Mouse (Mus musculus) layer of hippocampus, postnatal 10 days (tissue): ENCODE measurements at regions not wholly inside any gene's neighbourhood (a gene's known extent, or its start where the extent isn't known, plus 50 kb on each side); places are given as distances from the start of the nearest gene placed in this dataset.

Experiments used
- DNase-seq, 2 experiments: peaks; one replicate each; pipeline ENCODE4 v3.0.0; 2021; ENCODE audit warnings: low spot score in 2 of 2

DNA sequence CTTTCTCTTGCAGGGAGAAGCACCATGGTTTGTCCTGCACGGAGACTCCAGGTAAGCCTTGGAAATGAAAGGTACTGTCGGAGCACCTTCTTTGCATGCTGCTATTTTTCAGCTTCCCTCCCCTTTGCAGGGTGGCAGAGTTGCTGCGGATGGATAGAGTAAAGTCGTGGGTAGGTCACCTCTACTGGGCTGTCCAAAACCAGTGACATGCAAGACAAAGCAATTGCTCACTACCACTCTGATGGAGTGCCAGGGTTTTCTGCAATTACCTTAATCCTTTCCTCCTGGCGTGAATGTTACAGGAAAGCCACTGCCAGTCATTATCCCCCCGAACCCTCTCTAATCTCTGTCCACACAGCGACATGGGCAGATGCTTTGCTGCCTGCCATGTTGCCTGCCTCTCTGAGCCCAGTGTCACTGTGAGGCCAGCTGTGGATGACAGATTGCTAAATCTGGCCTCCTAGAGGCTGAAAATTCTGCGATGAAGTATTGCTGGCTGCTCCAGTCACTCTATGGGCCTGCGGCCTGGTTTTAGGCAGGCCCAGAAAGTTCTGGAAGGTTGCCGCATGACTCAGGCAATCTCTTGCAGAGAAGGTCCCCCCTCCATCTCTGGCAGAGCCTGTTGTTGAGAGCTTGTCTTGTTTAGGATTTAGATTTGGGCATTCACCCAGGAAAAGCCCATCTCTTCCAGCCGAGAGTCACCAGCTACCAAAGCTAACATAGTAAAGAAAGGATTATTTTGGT is 54.1 kb upstream of the Sod3 start:
- peak; percentile 52 to 63 for DNase-seq

DNA sequence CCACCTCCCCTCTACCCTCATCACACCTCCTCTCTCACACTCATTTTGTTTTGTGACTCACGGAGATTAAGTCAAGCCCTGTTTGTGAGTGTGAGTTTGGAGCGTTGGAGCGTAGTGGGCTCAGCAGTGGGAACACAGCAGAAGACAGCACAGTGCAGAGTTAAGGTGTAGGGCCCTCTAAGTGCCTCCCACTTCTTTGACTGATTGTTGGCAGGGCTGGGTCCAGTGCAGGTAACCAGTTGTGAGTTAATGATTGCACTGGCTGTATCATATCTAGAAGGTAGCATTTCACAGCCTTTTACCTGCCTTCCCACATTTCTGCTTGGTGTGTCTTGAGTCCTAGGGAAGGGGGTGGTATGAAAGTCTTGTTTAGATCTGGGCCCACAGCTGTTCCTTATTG is 67.3 kb upstream of the Sod3 start:
- no peak for DNase-seq

DNA sequence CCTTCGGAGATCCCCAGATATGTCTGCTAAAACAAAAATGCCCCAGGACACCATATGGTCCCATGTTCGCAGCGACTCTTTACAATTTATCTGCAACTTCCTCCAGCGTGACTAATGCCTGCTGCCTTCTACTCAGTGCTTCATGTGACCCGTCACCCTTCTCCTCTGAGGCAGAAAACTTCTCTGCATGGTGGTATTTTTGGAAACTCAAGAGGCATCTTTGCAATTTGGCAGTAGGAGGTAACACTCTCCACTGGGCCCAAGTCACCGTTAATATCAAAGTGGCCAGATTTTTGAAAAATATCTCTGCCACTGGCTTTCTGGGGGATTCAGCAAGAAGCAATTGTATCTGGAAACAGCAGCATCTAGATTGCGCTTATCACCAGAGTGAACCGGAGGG is 69.1 kb upstream of the Sod3 start:
- no peak for DNase-seq

DNA sequence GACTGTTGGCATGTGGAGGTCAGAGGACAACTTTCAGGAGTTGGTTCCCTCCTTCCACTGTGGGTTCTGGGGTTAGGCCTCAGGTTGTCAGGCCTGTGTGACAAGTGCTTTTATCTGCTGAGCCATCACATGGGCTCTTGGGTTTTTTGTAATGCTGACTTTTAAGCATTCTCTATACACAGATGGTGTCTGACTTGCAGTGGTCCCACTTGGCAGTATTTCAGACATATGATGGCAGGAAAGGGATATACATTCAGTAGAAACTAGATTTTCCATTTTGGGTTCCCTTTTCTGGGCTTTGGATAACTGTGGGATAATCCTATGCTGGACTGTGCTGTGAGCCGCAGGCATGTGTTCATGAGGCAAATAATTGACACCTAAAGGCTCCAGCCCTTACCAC is 75.3 kb upstream of the Sod3 start:
- no peak for DNase-seq

DNA sequence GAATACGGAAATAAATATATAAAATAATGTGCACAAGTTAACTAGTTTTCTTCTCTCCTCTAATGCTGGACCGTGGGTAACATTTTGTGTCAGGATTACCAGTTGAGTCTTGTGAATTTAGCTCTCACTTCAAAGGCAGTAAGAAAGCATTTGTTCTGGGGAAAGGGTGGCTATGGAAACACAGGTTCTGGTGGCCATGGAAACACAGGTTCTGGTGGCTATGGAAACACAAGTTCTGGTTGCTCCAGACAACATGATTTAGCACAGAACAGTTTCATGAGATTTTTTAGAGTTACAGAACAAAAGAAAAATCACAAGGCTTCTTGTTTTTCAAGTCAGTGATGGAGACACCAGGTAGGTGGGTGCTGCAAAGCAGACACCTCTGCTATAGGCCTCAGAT is 82.7 kb upstream of the Sod3 start:
- no peak for DNase-seq

DNA sequence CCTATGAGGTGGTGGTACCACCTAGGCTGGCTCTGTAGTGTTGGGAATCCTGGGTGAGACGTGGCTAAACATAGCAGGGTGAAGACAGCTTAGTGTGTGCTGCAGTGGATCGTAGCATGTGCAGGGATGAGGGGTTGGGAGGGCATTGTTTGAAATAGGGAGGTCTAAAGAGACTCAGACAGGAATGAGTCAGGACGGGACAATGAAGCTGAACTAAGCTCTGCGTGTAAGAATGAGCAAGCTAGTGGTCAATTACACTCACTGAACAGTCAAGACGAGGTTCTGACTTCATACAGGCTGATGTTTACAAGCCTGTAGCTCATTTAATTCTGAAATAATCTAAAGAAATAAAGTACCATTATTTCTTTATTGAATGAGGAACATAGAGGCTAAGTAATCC is 85.5 kb upstream of the Sod3 start:
- no peak for DNase-seq

DNA sequence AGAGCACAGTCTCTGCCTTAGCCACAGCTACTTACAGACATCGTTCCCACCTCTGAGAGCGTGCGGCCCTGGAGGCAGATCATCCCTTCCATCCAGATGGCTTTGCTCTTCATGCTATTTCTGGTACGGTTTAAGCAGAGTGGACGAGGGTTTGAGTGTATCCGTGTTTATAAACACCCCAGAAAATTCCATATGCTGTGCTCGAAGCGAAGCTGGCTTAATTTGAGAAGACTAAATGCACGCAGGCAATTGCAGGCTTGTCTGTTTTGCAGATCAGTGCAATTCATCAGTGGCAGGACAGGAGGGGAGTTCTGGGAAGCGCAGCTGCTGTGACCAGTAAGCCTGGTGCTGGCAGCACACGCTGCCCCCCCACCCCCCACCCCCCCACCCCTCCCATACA is 72.9 kb upstream of the Dhx15 start:
- DNase-seq: peak in 1 of 2 experiments; percentile 17

DNA sequence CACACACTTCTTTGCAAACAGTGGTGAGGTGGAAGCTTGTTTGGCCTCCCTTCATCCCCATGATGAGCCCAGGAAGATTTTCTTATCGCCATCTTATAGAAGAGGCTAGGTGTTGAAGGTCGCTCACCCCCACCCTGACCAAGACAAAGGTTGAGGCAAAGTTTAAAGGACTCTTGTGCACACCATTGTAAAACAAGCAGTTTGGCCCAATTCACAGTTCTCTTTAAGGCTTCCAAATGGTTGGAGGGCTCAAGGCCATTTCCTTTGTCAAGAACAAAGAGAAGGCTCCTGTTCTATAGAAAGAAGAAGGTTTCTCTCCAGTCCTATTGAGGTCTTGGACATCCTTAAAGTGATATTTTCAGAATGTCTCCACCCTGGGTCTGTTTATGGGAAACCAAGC is 67.8 kb upstream of the Dhx15 start:
- DNase-seq: no peak

DNA sequence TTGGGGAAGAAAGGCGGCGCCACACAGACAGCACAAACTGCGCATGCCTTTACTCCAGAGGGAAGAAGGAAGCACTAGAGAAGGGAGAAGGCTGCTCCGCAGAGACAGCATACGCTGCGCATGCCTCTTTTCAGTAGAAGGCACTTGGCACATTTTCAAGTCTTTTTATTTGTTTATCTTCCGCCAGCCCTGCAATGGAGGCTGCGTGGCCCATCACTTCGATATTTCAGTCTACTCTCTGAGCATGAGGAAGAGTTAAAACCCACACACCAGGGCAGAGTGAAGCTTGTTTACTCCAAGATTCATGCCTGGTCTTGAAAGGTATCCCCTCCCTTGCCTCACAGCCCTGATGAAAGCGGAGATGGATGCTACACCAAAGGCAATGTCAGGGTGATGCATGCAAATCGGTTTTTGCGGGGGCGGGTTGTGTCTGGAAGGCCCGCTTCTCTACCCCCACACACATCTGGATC is 64.3 kb upstream of the Dhx15 start:
- no peak for DNase-seq

DNA sequence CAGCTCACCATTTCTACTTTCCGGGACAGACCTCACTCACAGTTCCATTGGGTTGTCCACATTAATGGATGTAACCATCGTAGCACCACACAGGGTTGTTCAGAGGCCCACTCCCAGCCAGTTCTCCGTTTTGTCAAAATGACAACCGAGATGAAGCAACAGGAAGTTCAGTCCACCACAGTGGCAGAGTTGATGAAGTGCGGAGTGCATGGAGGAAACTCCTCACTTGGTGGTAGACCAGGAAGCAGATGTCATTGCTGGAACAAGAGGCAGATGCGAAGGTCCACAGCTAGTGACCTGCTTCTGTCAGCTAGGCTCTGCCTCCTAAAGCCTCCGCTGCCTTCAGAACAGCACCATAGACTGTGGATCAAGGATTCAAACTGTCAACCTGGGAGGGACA is 59.5 kb upstream of the Dhx15 start:
- DNase-seq: no peak

DNA sequence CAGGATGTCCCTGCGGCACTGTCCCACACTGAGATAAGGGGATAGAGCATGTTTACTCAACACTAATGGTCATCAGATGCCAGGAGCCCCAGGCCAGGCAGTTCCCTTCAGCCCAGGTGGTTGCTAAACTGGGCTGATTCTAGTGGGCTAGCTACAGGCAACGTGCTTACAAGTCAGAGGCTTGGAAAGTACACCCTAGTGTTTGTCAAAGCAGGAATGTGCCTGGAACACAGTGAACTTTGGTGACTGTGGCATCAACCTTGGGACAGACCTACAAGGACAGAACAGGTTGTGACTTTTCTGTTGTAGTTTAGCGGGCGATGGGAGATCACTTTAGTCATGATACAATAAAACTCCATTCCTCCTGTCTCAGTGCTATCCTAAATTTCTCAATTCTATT is 53.6 kb upstream of the Dhx15 start:
- no peak for DNase-seq

DNA sequence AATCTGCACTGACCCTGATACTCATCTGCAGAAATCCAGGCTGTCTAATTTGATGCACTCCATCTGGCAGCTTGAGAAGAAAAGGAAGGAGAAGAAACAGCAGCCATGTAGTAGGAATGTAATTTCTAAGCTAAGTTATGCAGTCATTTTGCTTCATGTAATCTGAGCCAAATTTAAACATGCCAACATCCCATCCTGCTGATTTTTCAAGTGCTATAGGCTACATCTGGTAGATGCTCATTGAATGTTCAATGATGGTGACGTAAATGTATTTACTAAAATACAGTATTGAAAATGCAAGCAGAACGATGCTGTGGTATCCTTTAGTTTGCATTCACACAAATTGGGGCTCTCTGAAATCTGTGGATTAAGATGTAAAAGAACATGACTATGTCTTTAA is 52.1 kb upstream of the Dhx15 start:
- DNase-seq: no peak

DNA sequence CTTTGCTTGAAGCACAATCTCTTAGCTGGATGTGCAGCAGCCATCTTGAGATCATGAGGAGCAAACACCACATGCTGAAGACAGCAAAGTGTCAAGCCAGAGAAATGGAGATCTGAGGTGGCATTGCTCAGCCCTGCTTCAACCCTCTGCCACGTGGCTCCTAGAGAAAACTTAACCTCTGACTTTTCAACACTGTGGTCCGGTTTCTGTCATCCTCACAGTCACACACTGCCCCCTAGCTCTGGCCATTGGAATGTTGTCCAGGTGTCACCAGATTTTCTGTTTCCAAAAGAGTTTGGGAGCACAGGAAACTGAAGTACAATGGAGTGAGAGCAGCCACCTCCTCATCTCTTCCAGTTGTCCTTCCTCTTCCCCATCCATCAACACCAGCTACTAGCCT is 50.2 kb upstream of the Dhx15 start:
- no peak for DNase-seq
